Mouse (Mus musculus) layer of hippocampus, postnatal 36 days (tissue): ENCODE measurements around the gene Herc1. TPM values are rescaled to one million over a fixed set of nuclear protein-coding genes. Genes with fewer than 3 reads are reported as not detected.
"Not testable (repeated sequence)": the region's sequence is repeated elsewhere in the genome, so short reads cannot be mapped to it uniquely, and the experiment has no call there.

Experiments
- DNase-seq, 2 experiments: peaks; one replicate each; pipeline ENCODE4 v3.0.0; 2022
- total RNA-seq, 2 experiments: library from RNA; stranded (reverse); gene quantifications; 2 replicates each; pipeline ENCODE4 v1.2.3; 2021

The Herc1 gene
- total RNA-seq, 2 experiments from 2014 or later, result 106 to 113 TPM

- DNase-seq, result no peak
Observed at GRCm38 (mm10) chr9:66349144-66349859, 948 bp upstream of the Herc1 start.

GRCm38 (mm10) chr9:66350788-66351430 lies 659 bp downstream of the Herc1 start:
- peak; percentile 26 to 31 for DNase-seq

- no peak for DNase-seq
Observed at GRCm38 (mm10) chr9:66352704-66353103, 2.5 kb downstream of the Herc1 start.

- no peak for DNase-seq
Observed at GRCm38 (mm10) chr9:66359135-66359534, 8.9 kb downstream of the Herc1 start.

GRCm38 (mm10) chr9:66360143-66360690 lies 10.0 kb downstream of the Herc1 start:
- peak; percentile 10 to 17 for DNase-seq

- DNase-seq, result no peak
Observed at GRCm38 (mm10) chr9:66368890-66369433, 18.7 kb downstream of the Herc1 start.

- no peak for DNase-seq
Observed at GRCm38 (mm10) chr9:66370334-66370733, 20.1 kb downstream of the Herc1 start.

GRCm38 (mm10) chr9:66370847-66371246 lies 20.6 kb downstream of the Herc1 start:
- no peak for DNase-seq

GRCm38 (mm10) chr9:66373432-66373831 lies 23.2 kb downstream of the Herc1 start:
- no peak for DNase-seq

- DNase-seq, result no peak
Observed at GRCm38 (mm10) chr9:66374495-66375478, 24.5 kb downstream of the Herc1 start.

GRCm38 (mm10) chr9:66383417-66383816 lies 33.2 kb downstream of the Herc1 start:
- DNase-seq, result no peak

- not testable (repeated sequence) for DNase-seq
Observed at GRCm38 (mm10) chr9:66390338-66390737, 40.1 kb downstream of the Herc1 start.

GRCm38 (mm10) chr9:66393304-66393703 lies 43.1 kb downstream of the Herc1 start:
- no peak for DNase-seq

- DNase-seq, result no peak
Observed at GRCm38 (mm10) chr9:66423492-66423891, 73.2 kb downstream of the Herc1 start.

GRCm38 (mm10) chr9:66440007-66440406 lies 89.8 kb downstream of the Herc1 start:
- no peak for DNase-seq

GRCm38 (mm10) chr9:66448253-66448652 lies 98.0 kb downstream of the Herc1 start:
- no peak for DNase-seq

- DNase-seq, result no peak
Observed at GRCm38 (mm10) chr9:66465087-66465486, 114.8 kb downstream of the Herc1 start.

- no peak for DNase-seq
Observed at GRCm38 (mm10) chr9:66477785-66478184, 127.5 kb downstream of the Herc1 start.

- DNase-seq, result no peak
Observed at GRCm38 (mm10) chr9:66483429-66483828, 133.2 kb downstream of the Herc1 start.

GRCm38 (mm10) chr9:66488786-66489185 lies 138.5 kb downstream of the Herc1 start:
- DNase-seq, result no peak

GRCm38 (mm10) chr9:66492361-66492760 lies 142.1 kb downstream of the Herc1 start:
- no peak for DNase-seq

GRCm38 (mm10) chr9:66493992-66494391 lies 143.7 kb downstream of the Herc1 start:
- no peak for DNase-seq
